Mouse (Mus musculus): ENCODE results near the gene Cachd1.

The Cachd1 gene

DNA sequence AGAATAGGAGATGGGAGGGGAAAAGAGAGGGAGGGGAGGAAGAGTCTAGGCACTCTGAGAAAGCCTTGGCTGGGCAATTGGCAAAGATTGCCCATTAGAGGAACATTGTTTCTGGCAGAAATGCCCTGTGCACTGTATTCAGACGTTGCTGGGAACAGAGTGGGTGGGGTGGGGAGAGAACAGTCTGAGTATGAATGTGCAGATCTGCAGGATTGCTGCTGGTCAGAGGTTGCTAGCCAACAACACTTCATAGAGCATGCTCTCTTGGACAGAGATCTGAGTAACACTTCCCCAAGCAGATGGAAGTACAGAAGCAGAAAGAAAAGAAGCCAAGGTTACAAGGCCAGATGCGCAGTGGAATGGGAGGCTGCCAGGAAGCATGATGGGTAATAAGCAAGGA, 285.7 kb downstream of the Cachd1 start:
- no peak for DNase-seq (ENCODE audit: low spot score)

DNA sequence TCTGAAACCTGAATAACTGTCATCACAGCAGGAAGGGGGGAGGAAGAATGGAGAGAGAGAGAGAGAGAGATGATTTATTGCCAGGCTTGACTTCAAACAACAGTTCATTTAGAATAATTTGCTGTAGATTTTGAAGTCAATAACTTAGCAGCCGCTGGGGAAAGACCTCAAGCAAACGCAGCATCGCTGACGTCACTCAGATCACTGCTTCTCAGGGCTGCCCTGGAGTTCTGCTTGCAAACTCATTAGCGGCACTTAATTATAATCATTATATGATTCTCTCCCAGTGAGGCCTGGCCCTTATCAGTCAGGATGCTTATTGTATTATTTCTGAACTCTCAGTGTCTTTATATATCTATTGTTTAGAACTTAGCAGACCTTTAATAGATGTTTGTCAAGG, 289.9 kb downstream of the Cachd1 start:
- no peak for DNase-seq (ENCODE audit: low spot score)

DNA sequence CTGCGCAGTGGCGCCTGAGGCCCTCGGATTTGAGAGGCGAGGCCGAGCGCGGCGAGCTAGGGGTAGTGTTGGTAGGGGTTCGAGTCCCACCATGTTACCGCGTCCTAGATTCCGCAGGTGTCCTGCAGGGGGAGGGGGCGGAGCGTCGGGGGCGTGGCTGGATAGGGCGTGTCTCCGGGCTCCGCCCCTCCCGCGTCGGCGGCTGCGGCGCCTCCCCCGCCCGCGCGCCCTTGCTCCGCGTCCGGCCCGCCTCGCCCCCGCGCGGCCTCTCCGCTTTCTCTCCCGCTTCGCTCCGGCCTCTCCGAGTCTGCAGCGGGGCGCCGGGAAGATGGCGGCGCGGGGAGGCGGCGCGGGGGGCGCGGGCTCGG, 292.3 kb downstream of the Cachd1 start, which contains the start of gene Raver2:
Raver2 (plus strand) TSS at position 198 of the 368 bp plus-strand sequence.
- no peak for DNase-seq (ENCODE audit: low spot score)

DNA sequence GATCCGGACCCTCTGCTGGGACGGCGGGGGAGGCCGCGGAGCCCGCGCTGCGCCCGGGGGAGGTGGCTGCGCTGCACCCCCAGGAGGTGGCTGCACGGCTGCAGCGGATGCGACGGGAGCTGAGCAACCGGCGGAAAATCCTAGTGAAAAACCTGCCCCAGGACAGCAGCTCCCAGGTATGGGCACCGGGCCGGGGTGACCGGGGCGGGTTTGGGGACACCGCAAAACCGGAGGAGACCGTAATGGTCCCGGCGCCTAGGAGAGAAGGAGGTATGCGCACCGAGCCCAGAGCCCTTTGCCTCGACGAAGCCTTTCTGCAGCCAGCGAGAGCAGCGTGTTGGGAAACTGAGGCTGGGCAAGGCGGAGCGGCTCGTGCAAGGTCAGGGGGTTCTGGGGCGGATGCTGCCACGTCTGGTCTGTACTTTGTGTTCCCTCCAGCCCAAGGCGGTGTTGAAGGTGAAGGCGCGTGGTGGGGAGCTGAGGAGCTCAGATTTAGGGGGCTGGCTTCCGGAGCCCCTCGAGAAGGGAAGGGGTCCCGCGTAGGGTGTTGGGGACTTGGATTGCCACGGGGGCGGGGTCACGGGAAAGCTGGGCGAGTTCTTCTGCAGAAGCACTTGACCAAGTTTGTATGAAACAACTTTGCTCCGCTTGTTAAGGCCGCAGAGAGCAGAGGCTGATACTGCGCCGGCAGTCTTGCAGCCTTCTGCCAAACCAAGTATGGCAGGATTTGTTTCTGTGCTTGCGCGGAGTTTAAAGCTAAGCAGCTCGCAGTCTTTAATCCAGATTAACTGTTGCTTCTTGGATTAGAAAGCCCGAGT, 292.9 kb downstream of the Cachd1 start:
- no peak for DNase-seq (ENCODE audit: low spot score)

DNA sequence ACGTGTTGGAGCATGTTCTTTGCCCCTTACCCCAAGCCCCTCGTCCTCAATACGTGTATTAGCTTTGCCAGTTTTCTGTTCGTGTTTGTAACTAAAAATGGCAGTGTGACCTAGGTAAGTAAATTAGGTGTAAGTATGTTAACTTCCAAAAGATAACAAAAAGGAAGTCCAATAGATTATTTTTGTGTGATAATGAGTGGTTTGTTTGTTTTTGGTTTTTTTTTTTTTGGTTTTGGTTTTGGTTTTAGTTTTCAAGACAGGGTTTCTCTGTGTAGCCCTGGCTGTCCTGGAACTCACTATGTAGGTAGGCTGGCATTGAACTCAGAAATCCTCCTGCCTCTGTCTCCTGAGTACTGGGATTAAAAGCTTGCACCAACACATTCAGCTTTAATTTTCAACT, 295.1 kb downstream of the Cachd1 start:
- no peak for DNase-seq (ENCODE audit: low spot score)

DNA sequence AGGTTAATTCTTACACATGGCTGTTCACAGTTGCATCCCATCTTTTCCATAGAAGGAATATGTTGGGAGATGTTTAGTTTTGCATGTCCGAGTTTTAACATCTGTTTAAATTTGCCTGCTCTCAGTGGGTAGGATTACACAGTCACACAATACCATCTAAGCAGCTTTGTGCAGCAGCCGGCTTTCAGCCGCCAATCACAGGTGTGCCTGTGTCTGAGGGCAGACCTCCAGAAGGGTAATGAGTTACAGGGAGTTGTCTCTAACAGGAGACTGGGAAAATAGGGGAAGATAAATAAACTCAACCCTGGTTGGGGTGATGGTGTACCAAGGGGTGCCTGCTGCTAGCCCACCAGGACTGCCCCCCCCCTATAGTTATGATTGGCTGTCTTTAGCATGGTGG, 299.9 kb downstream of the Cachd1 start:
- DNase-seq (ENCODE audit: low spot score), result no peak
